Mouse (Mus musculus) liver, embryonic 15.5 days (tissue): ENCODE results near the gene Clint1. TPM values are rescaled to one million over a fixed set of nuclear protein-coding genes. Genes with fewer than 3 reads are reported as not detected.

Experiments used
- ATAC-seq: fragments of 200-750 bp; cut with Nextera tagmentation; 2 replicates; pipeline ENCODE4 v1.8.0; 2017; ENCODE audit warnings: moderate number of reproducible peaks, mild to moderate bottlenecking, moderate library complexity; ENCODE audit not compliant: insufficient read depth
- H3K27ac ChIP-seq: fragments of 300-500 bp; sonication (generic); replicated peaks from 2 replicates; pipeline ENCODE4 v1.5.1; 2015; ENCODE audit warnings: mild to moderate bottlenecking, inconsistent platforms
- H3K27me3 ChIP-seq: fragments of 300-500 bp; sonication (generic); 2 replicates; pipeline ENCODE4 v1.6.1; 2015; ENCODE audit warnings: mild to moderate bottlenecking, inconsistent platforms
- H3K36me3 ChIP-seq: fragments of 300-500 bp; sonication (generic); replicated peaks from 2 replicates; pipeline ENCODE4 v1.6.1; 2015; ENCODE audit warnings: moderate library complexity, mild to moderate bottlenecking, inconsistent platforms
- H3K4me1 ChIP-seq: fragments of 300-500 bp; sonication (generic); replicated peaks from 2 replicates; pipeline ENCODE4 v1.6.1; 2015; ENCODE audit warnings: inconsistent platforms
- H3K4me2 ChIP-seq: fragments of 300-500 bp; sonication (generic); 2 replicates; pipeline ENCODE4 v1.6.1; 2015; ENCODE audit warnings: moderate library complexity, mild to moderate bottlenecking, inconsistent platforms
- H3K4me3 ChIP-seq: fragments of 300-500 bp; sonication (generic); replicated peaks from 2 replicates; pipeline ENCODE4 v1.5.1; 2015; ENCODE audit warnings: mild to moderate bottlenecking, inconsistent platforms
- H3K9ac ChIP-seq: fragments of 300-500 bp; sonication (generic); 2 replicates; pipeline ENCODE4 v1.6.1; 2015; ENCODE audit warnings: moderate library complexity, mild to moderate bottlenecking, inconsistent platforms
- H3K9me3 ChIP-seq: fragments of 300-500 bp; sonication (generic); replicated peaks from 2 replicates; pipeline ENCODE4 v1.6.1; 2016; ENCODE audit warnings: inconsistent platforms
- WGBS: fragments of 180-500 bp; shearing (Covaris S2); methylation state at CpG from one replicate; pipeline ENCODE4 v1.1.7; 2015; ENCODE audit warnings: mixed read lengths; ENCODE audit not compliant: insufficient replicate concordance; 5-methylcytosine and 5-hydroxymethylcytosine counted together
- polyA plus RNA-seq: library from polyadenylated mRNA; unstranded; fragments of >200 nt; fragmentation: Nextera tagmentation; extraction: Ambion mirVana; gene quantifications from 2 replicates; pipeline ENCODE4 v1.2.1, GENCODE M21; 2015

Clint1 gene
- polyA plus RNA-seq, 1 experiment from 2014 or later = 53.8 TPM

DNA sequence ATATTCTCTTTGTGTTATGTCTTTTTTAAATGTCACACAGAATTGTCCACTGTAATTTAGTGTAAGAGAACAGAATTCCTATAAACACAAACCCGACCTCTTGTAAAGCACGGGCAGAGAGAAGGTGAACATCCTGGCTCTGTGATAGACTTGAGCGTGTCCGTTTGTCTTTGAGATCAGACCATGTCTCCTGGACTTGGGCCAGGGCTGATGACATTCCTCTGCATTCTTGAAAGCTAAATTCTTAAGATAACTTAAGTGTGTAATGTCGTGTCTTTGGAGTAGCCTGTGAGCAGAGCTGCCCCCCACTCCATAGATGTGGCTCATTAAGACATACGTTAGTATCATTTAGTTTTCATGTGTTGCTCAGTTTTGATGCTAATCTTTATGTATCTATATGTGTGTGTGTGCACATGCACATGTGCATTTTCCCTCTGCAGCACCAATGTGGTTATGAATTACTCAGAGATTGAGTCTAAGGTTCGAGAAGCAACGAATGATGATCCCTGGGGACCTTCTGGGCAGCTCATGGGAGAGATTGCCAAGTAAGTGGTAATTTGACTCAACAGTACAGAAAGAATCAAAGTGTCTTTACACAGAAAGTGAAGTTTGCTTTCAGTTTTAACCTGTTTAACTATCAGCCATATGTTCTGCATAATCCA is 31.6 kb downstream of the Clint1 start:
- H3K4me1 ChIP-seq = peaks cover 40% of the 10 kb centered on the region
- H3K4me2 ChIP-seq = no peak overlapping the region
- no peak overlapping the region for H3K4me3 ChIP-seq
- no peak overlapping the region for H3K9ac ChIP-seq
- H3K36me3 ChIP-seq = peaks cover 62% of the 10 kb centered on the region
- 66% methylated on average over 8 of the region's 8 CpGs for WGBS
- no peak for ATAC-seq
- no peak overlapping the region for H3K27ac ChIP-seq
- no peaks in the 10 kb centered on the region for H3K27me3 ChIP-seq
- no peaks in the 10 kb centered on the region for H3K9me3 ChIP-seq

DNA sequence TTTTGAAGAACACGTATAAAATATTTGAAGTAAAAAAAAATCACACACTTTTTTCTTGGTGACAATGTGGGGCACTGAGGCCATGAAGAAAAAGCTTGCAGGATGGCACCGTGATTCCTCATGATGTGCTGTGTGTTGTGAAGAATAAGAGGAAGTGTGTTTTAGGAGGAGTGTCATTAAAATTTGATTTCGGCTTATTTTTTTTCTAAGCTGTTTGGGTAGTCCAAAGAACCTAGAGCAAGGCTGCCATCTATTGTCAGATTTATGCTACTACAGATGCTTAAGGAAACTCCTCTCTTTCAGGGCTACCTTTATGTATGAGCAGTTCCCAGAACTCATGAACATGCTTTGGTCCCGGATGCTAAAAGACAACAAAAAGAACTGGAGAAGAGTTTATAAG is 32.2 kb downstream of the Clint1 start:
- H3K9ac ChIP-seq = no peak overlapping the region
- no peak for ATAC-seq
- no peak overlapping the region for H3K27ac ChIP-seq
- H3K9me3 ChIP-seq = no peaks in the 10 kb centered on the region
- peaks cover 42% of the 10 kb centered on the region for H3K4me1 ChIP-seq
- peaks cover 64% of the 10 kb centered on the region for H3K36me3 ChIP-seq
- WGBS = 54% methylated on average over 4 of the region's 4 CpGs
- H3K4me2 ChIP-seq = no peak overlapping the region
- no peaks in the 10 kb centered on the region for H3K27me3 ChIP-seq
- H3K4me3 ChIP-seq = no peak overlapping the region

- no peaks in the 10 kb centered on the region for H3K27me3 ChIP-seq
- H3K4me3 ChIP-seq = no peak overlapping the region
- WGBS = 85% methylated on average over 5 of the region's 5 CpGs
- H3K4me1 ChIP-seq = peaks cover 34% of the 10 kb centered on the region
- H3K27ac ChIP-seq = no peak overlapping the region
- H3K4me2 ChIP-seq = no peak overlapping the region
- peaks cover 72% of the 10 kb centered on the region for H3K36me3 ChIP-seq
- no peak for ATAC-seq
- H3K9me3 ChIP-seq = no peaks in the 10 kb centered on the region
- H3K9ac ChIP-seq = no peak overlapping the region
These were observed 33.9 kb downstream of the Clint1 start for GRCm38 (mm10) chr11:45885606-45886230.

- Histone ChIP-seq H3K27me3 (no peaks in the 10 kb centered on the region), H3K4me3 (no peak overlapping the region), H3K4me2 (no peak overlapping the region), H3K4me1 (peaks cover 29% of the 10 kb centered on the region), H3K9ac (no peak overlapping the region), H3K27ac (no peak overlapping the region), H3K36me3 (peaks cover 81% of the 10 kb centered on the region), H3K9me3 (no peaks in the 10 kb centered on the region)
- ATAC-seq = no peak
- 87% methylated on average over 5 of the region's 5 CpGs for WGBS
These were observed 34.7 kb downstream of the Clint1 start for GRCm38 (mm10) chr11:45886596-45886995.

GRCm38 (mm10) chr11:45888471-45889030 is 36.7 kb downstream of the Clint1 start:
- no peak overlapping the region for H3K9ac ChIP-seq
- no peaks in the 10 kb centered on the region for H3K9me3 ChIP-seq
- ATAC-seq = peak; percentile 67
- no peak overlapping the region for H3K4me3 ChIP-seq
- H3K36me3 ChIP-seq = peaks cover 97% of the 10 kb centered on the region
- peak overlapping the region; percentile 14; the same call in 1 of the 2 replicates for H3K4me2 ChIP-seq
- WGBS = 74% methylated on average over 9 of the region's 9 CpGs
- H3K4me1 ChIP-seq = peaks cover 21% of the 10 kb centered on the region
- no peaks in the 10 kb centered on the region for H3K27me3 ChIP-seq
- peak overlapping the region; percentile 62 for H3K27ac ChIP-seq

DNA sequence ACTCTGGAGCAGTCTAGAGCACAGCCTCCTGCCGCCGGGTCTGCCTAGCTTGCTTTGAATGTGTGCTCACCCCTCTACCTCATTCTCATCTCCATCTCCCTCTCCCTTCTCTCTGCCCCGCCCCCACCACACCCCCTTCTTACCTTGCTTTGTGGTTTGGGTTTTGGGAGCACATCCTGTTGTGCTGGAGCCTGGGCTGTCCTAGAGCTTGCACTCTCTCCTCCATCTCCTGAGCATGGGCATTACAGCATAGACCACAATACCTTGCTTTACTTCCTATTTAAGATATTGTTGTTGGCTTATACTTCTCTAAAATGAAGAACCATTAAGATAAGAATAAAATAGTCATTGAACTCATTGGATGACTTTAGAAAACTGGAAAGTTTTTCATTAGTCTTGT is 38.1 kb downstream of the Clint1 start:
- 61% methylated on average over 3 of the region's 3 CpGs for WGBS
- H3K4me2 ChIP-seq = no peak overlapping the region
- 0 out of 2 replicates have a peak overlapping the region, but pooled peaks have one; percentile 29 for H3K27ac ChIP-seq
- no peak overlapping the region for H3K4me3 ChIP-seq
- H3K4me1 ChIP-seq = peaks cover 18% of the 10 kb centered on the region
- ATAC-seq = no peak
- H3K27me3 ChIP-seq = no peaks in the 10 kb centered on the region
- H3K9ac ChIP-seq = no peak overlapping the region
- no peaks in the 10 kb centered on the region for H3K9me3 ChIP-seq
- peaks cover 100% of the 10 kb centered on the region for H3K36me3 ChIP-seq

DNA sequence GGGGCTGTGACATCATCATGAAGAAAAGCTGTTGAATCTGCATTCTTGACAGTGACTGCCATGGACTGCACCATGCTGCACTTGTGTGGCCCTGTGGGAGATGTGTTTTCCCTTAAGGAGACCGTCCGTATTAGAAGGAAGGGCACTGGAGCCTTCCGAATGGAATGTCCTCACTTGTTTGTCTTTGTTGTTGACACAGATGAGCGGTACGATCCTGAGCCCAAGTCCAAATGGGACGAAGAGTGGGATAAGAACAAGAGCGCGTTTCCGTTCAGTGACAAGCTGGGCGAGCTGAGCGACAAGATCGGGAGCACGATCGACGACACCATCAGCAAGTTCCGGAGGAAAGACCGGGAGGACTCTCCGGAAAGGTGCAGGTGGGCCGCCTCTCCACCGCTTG is 38.6 kb downstream of the Clint1 start:
- H3K4me1 ChIP-seq = peaks cover 15% of the 10 kb centered on the region
- peaks cover 100% of the 10 kb centered on the region for H3K36me3 ChIP-seq
- no peaks in the 10 kb centered on the region for H3K9me3 ChIP-seq
- H3K27ac ChIP-seq = no peak overlapping the region
- H3K9ac ChIP-seq = no peak overlapping the region
- H3K4me2 ChIP-seq = no peak overlapping the region
- ATAC-seq = no peak
- H3K27me3 ChIP-seq = no peaks in the 10 kb centered on the region
- H3K4me3 ChIP-seq = no peak overlapping the region
- WGBS = 87% methylated on average over 20 of the region's 20 CpGs

DNA sequence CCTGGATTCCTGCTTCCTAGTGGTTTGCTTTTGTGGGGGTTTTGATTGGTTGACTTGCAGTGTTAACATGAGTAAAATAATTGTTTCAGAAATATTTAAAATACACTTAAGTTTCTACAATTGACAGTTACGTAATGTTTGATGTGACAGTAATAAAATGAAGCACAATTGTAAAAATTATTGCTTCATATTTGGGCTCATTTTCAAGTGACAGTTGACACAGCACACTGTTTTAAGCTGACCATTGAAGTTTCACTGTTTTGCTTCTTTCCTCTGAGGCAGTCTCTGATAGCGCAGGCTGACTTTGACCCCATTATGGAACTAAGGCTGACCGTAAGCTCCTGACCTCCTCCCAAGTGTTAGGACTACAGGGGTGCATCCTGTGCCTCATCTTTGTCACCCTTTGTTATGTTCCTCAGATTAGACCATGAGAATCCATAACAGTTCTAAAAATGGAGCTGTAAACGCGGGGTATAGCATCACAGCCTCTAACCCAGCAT is 41.1 kb downstream of the Clint1 start:
- 85% methylated on average over 5 of the region's 5 CpGs for WGBS
- peaks cover 10% of the 10 kb centered on the region for H3K4me1 ChIP-seq
- H3K4me3 ChIP-seq = no peak overlapping the region
- H3K4me2 ChIP-seq = no peak overlapping the region
- H3K27me3 ChIP-seq = no peaks in the 10 kb centered on the region
- H3K27ac ChIP-seq = no peak overlapping the region
- H3K9me3 ChIP-seq = no peaks in the 10 kb centered on the region
- peaks cover 92% of the 10 kb centered on the region for H3K36me3 ChIP-seq
- H3K9ac ChIP-seq = no peak overlapping the region
- ATAC-seq = no peak

GRCm38 (mm10) chr11:45897392-45897791 is 45.5 kb downstream of the Clint1 start:
- no peak for ATAC-seq
- Histone ChIP-seq H3K27me3 (no peaks in the 10 kb centered on the region), H3K4me2 (no peak overlapping the region), H3K4me1 (0 out of 2 replicates have a peak, but pooled peaks cover 9% of the 10 kb centered on the region), H3K9me3 (no peaks in the 10 kb centered on the region), H3K27ac (no peak overlapping the region), H3K4me3 (no peak overlapping the region), H3K9ac (no peak overlapping the region), H3K36me3 (peaks cover 82% of the 10 kb centered on the region)
- WGBS = 87% methylated on average over 2 of the region's 2 CpGs

- Histone ChIP-seq H3K9me3 (no peaks in the 10 kb centered on the region), H3K4me3 (no peak overlapping the region), H3K4me2 (no peak overlapping the region), H3K27me3 (no peaks in the 10 kb centered on the region), H3K27ac (peak overlapping the region; percentile 25; the same call in 1 of the 2 replicates), H3K4me1 (peaks cover 13% of the 10 kb centered on the region), H3K36me3 (peaks cover 72% of the 10 kb centered on the region), H3K9ac (no peak overlapping the region)
- 77% methylated on average over 11 of the region's 11 CpGs for WGBS
- no peak for ATAC-seq
These were observed 48.6 kb downstream of the Clint1 start for GRCm38 (mm10) chr11:45900233-45901015.
